Mouse (Mus musculus): ENCODE measurements around the gene Gmpr.

Gene Gmpr

GRCm38 (mm10) chr13:45546946-45547345 is 39.7 kb downstream of the Gmpr start:
- no peak for DNase-seq

GRCm38 (mm10) chr13:45547549-45547948 is 40.3 kb downstream of the Gmpr start:
- DNase-seq: no peak

- no peak for DNase-seq
Measured at GRCm38 (mm10) chr13:45553674-45554073, 46.4 kb downstream of the Gmpr start.

- no peak for DNase-seq
Measured at GRCm38 (mm10) chr13:45558367-45558766, 51.1 kb downstream of the Gmpr start.

- no peak for DNase-seq
Measured at GRCm38 (mm10) chr13:45559258-45559657, 52.0 kb downstream of the Gmpr start.

- DNase-seq: no peak
Measured at GRCm38 (mm10) chr13:45560543-45560942, 53.3 kb downstream of the Gmpr start.

- no peak for DNase-seq
Measured at GRCm38 (mm10) chr13:45562011-45562410, 54.8 kb downstream of the Gmpr start.

- no peak for DNase-seq
Measured at GRCm38 (mm10) chr13:45564946-45565345, 57.7 kb downstream of the Gmpr start.

GRCm38 (mm10) chr13:45569932-45570331 is 62.7 kb downstream of the Gmpr start:
- DNase-seq: no peak

- DNase-seq: peak; percentile 76
Measured at GRCm38 (mm10) chr13:45571795-45572262, 64.6 kb downstream of the Gmpr start.

- DNase-seq: peak; percentile 40
Measured at GRCm38 (mm10) chr13:45572768-45573167, 65.5 kb downstream of the Gmpr start.

GRCm38 (mm10) chr13:45576185-45576584 is 68.9 kb downstream of the Gmpr start:
- no peak for DNase-seq

GRCm38 (mm10) chr13:45577366-45577765 is 70.1 kb downstream of the Gmpr start:
- DNase-seq: no peak

- DNase-seq: no peak
Measured at GRCm38 (mm10) chr13:45577784-45578183, 70.5 kb downstream of the Gmpr start.

GRCm38 (mm10) chr13:45579751-45580150 is 72.5 kb downstream of the Gmpr start:
- no peak for DNase-seq

GRCm38 (mm10) chr13:45582294-45582693 is 75.0 kb downstream of the Gmpr start:
- no peak for DNase-seq

GRCm38 (mm10) chr13:45583061-45583460 is 75.8 kb downstream of the Gmpr start:
- no peak for DNase-seq

- no peak for DNase-seq
Measured at GRCm38 (mm10) chr13:45590898-45591297, 83.7 kb downstream of the Gmpr start.

GRCm38 (mm10) chr13:45593914-45594313 is 86.7 kb downstream of the Gmpr start:
- no peak for DNase-seq

GRCm38 (mm10) chr13:45595416-45595815 is 88.2 kb downstream of the Gmpr start:
- no peak for DNase-seq

GRCm38 (mm10) chr13:45599831-45600230 is 92.6 kb downstream of the Gmpr start:
- no peak for DNase-seq

- DNase-seq: no peak
Measured at GRCm38 (mm10) chr13:45600443-45600842, 93.2 kb downstream of the Gmpr start.
